Mouse (Mus musculus): ENCODE measurements at regions not wholly inside any gene's neighbourhood (a gene's known extent, or its start where the extent isn't known, plus 50 kb on each side); places are given as distances from the start of the nearest gene placed in this dataset.
"Not testable (repeated sequence)": the region's sequence is repeated elsewhere in the genome, so short reads cannot be mapped to it uniquely, and the experiment has no call there.

DNA sequence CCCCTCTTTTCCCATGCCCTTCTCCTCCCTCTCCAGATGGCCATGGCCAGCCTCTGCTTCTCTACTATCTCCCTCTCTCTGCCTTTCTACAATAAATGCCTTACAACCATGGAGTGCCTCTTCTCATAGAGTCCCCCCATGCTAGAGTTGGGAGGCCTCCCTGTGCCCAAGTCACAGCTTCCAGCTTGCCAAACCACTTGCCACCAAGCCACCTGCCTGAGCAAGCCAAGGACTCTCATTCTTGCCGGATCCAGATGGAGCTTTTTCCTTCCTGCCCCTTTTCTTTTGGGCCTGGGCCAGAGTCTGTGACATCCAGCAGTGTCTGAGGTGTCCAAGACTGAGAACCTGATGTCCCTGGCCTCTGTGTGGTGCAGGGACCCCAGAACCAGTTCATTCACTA lies 367.4 kb upstream of the Arhgap42 start:
- DNase-seq (ENCODE audit: low read depth, low spot score) = no peak

DNA sequence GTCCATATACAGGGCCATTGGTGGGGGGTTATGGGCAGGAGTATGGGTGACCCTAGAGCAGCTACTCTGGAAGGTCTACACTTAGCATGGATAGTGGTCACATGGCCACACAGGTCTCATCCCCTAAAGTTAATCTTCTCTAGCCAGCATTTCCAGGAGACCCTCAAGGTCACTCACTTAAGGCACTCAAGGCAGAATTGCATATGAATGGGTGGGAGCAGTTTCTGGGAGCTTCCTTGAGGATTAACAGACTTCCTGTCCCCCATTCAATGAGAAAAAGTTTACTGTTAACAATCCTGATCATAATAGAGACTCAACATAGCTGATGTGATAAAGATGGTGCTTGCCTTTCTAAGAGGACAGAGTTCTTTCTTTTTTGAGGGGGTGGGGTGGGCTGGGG lies 352.4 kb upstream of the Arhgap42 start:
- DNase-seq (ENCODE audit: low read depth, low spot score) = no peak

DNA sequence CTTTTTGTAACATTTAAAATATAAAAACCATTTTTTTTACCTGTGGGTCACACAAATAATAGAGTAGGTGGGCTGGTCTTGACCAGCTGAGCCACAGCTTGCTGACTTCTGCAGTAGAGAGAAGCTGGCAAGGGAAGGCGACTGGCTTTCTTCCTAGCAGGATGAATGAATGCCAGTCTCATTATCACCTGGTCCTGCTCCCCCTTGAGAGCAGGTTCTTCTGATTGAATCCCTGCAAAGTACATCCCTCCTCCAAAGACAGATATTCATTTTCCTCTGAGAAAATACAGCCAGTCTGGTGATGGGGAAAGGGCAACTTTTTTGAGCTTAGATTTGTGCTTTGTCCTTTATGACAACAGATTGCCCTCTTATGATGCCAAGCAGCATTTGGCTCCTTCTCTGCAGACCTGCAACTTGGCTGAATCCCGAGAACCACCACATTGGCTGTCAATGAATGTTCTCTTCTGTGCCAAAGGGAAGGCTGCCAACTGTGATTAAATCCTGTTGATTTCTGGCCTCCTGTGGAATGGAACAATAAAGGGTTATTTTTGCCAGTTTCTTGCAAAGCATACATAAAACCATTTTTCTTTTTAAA lies 344.2 kb upstream of the Arhgap42 start:
- DNase-seq (ENCODE audit: low read depth, low spot score) = no peak

DNA sequence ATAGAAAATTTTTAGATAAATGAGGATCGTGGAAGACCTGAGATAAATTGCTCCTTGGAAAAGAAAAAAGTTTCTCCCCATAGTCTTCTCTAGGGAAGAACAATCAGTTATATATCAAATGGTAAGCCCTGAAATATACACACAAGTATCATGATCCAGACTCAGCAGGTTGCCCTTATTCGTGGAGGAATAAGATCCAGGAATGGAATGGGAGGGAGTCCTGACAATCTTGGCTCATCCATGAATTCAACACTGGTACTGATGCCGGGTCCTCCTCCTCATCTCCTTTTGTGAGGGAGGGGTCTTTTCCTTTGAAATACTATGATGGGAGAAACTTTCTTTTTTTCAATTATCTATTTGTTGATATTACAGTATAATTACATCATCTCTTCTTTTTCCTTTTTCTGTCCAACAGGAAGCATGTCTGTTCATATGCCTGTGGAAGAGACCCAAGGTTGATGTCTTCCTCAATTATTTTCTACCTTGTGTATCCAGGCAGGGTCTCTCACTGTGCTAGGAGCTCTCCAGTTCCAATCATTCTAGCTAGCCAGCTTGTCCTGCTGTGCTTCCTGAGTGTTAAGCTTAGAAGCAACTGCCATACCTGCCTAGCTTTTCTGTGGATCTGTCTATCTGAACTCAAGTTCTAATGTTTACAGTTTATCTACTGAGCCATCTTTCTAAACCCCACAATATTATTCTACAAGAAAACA lies 343.6 kb upstream of the Arhgap42 start:
- no peak for DNase-seq (ENCODE audit: low read depth, low spot score)

DNA sequence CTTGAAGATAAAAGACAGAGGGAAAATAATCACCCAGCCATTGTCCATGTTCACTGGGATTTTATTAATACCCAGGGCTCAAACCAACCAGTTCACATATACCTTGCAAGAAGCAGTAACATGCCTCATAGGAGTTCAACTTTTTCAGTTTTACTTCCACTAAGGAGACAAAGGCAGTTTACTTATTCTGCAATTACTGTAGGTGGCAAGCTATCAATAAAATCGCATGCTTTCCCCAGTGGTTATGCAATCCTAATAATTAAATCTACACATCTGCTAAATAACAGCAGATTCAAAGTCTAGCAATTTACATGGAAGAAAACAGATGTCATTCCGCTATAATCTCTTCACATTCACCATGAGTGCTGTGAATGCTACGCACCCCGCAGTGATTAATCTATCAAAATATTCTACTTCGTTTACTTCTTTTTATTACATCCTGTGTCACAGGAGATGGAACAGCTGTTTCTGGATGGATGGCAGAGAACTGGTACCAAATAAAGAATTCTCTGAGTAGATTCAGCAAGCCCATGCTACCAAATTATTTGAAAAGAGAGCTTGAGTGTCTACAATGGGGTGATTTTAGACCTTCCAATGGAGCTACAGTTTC lies 329.2 kb upstream of the Arhgap42 start:
- DNase-seq (ENCODE audit: low read depth, low spot score) = no peak

DNA sequence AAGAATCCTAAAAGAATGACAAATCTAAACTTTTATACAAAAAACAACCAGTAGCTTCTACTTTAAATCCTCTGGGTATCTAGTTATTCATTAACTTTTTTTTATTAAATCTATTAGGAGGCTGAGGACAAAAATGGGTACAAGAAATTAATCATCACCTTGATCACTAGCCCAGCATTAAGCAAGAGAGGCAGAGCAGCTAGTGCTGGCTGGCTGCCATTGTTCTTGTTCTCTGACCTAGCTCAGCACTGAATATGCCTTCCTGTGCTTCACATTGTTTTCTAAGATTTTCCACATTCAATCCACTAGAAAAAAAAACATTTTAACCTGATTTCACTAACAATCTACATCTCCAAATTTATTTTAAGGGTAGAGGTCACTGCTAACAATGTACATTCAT lies 325.6 kb upstream of the Arhgap42 start:
- no peak for DNase-seq (ENCODE audit: low read depth, low spot score)

DNA sequence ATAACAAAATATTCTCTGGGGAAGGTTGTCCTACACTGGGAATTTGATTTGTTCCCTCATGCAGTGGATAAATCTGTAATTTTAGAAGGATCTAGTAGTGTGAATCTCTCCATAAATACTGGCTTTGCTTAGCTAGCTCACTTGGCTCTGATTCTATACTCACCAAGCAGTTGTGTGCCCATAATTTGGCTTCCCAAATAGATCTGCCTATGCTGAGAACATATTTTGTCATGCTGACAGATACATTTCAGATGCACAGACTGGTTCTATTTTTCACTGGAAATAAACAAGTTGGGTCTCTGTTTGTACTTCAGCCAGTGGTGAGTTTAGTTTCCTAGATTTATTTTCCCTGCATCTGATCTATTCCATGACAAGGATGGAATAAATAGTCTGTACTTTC lies 309.8 kb upstream of the Arhgap42 start:
- no peak for DNase-seq (ENCODE audit: low read depth, low spot score)

DNA sequence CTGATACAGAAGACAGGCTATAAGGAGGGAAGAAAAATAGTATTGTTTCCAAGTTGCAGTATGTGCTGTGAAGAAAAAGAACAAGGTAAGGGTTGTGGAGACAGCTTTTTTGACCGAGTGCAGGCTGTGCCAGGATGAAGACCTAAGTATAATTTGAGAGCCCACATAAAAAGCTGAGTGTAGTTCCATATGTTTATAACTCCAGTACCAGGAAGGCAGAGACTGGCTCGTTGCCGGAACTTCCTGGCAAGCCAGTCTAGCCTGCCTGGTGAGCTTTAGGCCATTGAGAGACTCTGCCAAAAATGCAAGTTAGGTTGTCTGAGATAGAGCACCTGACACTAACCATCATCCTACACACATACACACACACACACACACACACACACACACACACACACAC lies 308.7 kb upstream of the Arhgap42 start:
- no peak for DNase-seq (ENCODE audit: low read depth, low spot score)

GRCm38 (mm10) chr9:9547121-9547520 lies 308.2 kb upstream of the Arhgap42 start:
- DNase-seq (ENCODE audit: low read depth, low spot score) = no peak

GRCm38 (mm10) chr9:9500345-9500744 lies 261.4 kb upstream of the Arhgap42 start:
- DNase-seq (ENCODE audit: low read depth, low spot score) = no peak

GRCm38 (mm10) chr9:9493594-9494182 lies 254.8 kb upstream of the Arhgap42 start:
- no peak for DNase-seq (ENCODE audit: low read depth, low spot score)

GRCm38 (mm10) chr9:9477145-9477544 lies 238.2 kb upstream of the Arhgap42 start:
- DNase-seq (ENCODE audit: low read depth, low spot score) = no peak

GRCm38 (mm10) chr9:9475009-9475744 lies 236.3 kb upstream of the Arhgap42 start:
- DNase-seq (ENCODE audit: low read depth, low spot score) = peak; percentile 15

DNA sequence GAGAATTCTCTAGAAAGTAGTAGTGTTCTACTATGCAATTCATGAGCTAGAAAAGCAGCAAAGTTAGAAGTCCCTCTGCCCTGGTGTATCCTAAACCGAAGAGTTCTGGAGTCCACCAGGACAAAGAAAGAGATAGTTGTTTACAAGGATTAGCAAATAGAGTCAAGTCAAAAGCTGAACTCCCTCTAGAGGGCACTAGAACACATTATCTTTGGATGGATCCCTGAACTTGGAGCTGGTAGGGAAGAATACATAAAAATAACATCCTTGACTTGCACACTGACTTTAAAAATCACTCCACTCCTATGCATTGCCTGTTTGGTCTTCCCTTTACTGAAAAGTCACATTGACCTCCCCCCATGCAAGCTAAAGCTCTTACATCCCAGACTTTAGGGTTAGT lies 205.3 kb upstream of the Arhgap42 start:
- no peak for DNase-seq (ENCODE audit: low read depth, low spot score)

- no peak for DNase-seq (ENCODE audit: low read depth, low spot score)
Measured at GRCm38 (mm10) chr9:9420326-9420725, 181.4 kb upstream of the Arhgap42 start.

DNA sequence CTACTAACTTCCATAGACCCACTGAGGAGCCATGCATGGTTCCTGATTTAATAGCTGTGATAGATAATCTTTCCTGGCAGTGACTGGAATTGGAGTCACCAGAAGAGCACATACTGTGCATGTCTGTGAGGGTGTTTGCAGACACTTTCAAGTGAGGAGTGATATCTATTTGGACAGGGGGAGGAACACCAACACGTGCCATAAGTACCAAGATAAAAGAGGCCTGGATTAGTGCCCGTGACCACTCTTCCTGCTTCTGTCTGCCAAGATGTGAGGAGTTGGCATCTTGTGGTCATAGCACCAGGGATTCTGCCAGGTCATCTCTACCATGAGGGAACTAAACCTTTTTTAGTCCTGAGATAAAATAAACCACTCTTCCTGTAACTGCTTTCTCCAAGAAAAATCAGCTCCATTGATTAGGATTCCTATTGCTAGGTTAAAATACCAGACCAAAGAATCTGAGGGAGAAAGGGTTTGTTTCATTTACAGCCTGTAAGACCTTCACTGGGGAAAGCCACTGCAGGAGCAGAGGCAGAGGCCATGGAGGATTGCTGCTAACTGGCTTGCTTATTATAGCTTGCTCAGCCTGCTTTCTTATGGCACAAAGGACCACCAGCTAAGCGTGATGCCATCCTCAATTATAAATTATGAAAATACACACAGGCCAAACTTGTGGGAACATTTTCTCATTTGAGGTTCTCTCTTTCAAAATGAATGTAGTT lies 173.7 kb upstream of the Arhgap42 start:
- no peak for DNase-seq (ENCODE audit: low read depth, low spot score)

DNA sequence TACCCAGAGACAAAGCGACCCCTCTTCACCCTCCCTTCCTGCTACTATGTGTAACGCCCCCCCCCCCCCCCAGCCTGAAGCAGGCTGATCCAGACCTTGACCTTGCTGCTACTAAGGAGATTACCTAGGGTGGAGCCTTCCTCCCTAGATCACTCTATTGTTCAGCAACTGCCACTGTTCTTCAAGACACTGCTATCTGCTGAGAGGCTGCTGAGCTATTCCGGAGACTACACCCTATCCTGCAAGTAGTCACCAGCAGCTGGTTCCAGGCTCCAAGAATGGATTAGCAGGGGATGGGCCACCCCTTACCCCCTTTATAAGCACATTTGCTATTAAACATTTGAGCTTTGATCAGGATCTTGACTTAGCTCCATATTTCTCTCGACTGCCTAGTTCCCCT lies 155.3 kb upstream of the Arhgap42 start:
- not testable (repeated sequence) for DNase-seq (ENCODE audit: low read depth, low spot score)

GRCm38 (mm10) chr9:9376650-9377189 lies 137.8 kb upstream of the Arhgap42 start:
- DNase-seq (ENCODE audit: low read depth, low spot score) = no peak

- DNase-seq (ENCODE audit: low read depth, low spot score) = peak; percentile 77
Measured at GRCm38 (mm10) chr9:9375304-9375904, 136.5 kb upstream of the Arhgap42 start.

GRCm38 (mm10) chr9:9372594-9372993 lies 133.7 kb upstream of the Arhgap42 start:
- no peak for DNase-seq (ENCODE audit: low read depth, low spot score)

GRCm38 (mm10) chr9:9368731-9369130 lies 129.8 kb upstream of the Arhgap42 start:
- DNase-seq (ENCODE audit: low read depth, low spot score) = no peak
